ENCODE assay signal across 8 mouse cellular contexts in genomic region chr10:79649070-79649751, GRCm38 (mm10). TPM values are rescaled to one million over a fixed set of nuclear protein-coding genes. Genes with fewer than 3 reads are reported as not detected.
DNase-seq lines count a peak whose midpoint lies in the region; ATAC-seq lines count a peak whose summit lies in the region.

No protein-coding gene starts in this region.

- peak; percentile 70; the same call in 1 of the 2 replicates for ATAC-seq in intestine, embryonic 14.5 days (replicated peaks; ENCODE audit: low FRiP score, low TSS enrichment, low read depth)
- peak; percentile 50 for ATAC-seq in midbrain, embryonic 14.5 days (ENCODE audit: low FRiP score, low TSS enrichment)

- no peaks in the 10 kb centered on the region for H3K36me3 ChIP-seq in intestine, embryonic 14.5 days (ENCODE audit: control insufficient read depth, insufficient read depth, low read length)
- H3K36me3 ChIP-seq in midbrain, embryonic 14.5 days (ENCODE audit: control insufficient read depth, insufficient read depth, low read length) = no peaks in the 10 kb centered on the region

- no peak overlapping the region for H3K4me3 ChIP-seq in intestine, embryonic 14.5 days (ENCODE audit: low read depth, low read length)
- H3K4me3 ChIP-seq in midbrain, embryonic 14.5 days (replicated peaks; ENCODE audit: low read depth, low read length) = no peak overlapping the region

- no peak overlapping the region for H3K9ac ChIP-seq in intestine, embryonic 14.5 days (ENCODE audit: low read length)
- H3K9ac ChIP-seq in midbrain, embryonic 14.5 days (replicated peaks; ENCODE audit: low read length) = no peak overlapping the region

- H3K4me1 ChIP-seq in intestine, embryonic 14.5 days (replicated peaks; ENCODE audit: control insufficient read depth, insufficient read depth, low read length) = no peaks in the 10 kb centered on the region
- H3K4me1 ChIP-seq in midbrain, embryonic 14.5 days (ENCODE audit: control insufficient read depth, insufficient read depth, low read length) = peaks cover 5% of the 10 kb centered on the region; the same call in 1 of the 2 replicates

- intact Hi-C loops in left cerebral cortex, postnatal 25 days (cut with DNase I) = loop anchor here (1.0 kb wide), 1 partner anchor 54 kb away; no protein-coding TSS in a partner anchor

- H3K27ac ChIP-seq in intestine, embryonic 14.5 days (ENCODE audit: low read depth) = no peak overlapping the region
- no peak overlapping the region for H3K27ac ChIP-seq in midbrain, embryonic 14.5 days (replicated peaks; ENCODE audit: low read depth, low read length)

- no peak overlapping the region for H3K4me2 ChIP-seq in intestine, embryonic 14.5 days (ENCODE audit: low read length)
- no peak overlapping the region for H3K4me2 ChIP-seq in midbrain, embryonic 14.5 days (ENCODE audit: low read length)

- no peaks in the 10 kb centered on the region for H3K27me3 ChIP-seq in intestine, embryonic 14.5 days (replicated peaks; ENCODE audit: control insufficient read depth, insufficient read depth, low read length)
- H3K27me3 ChIP-seq in midbrain, embryonic 14.5 days (ENCODE audit: control insufficient read depth, insufficient read depth, low read length) = no peaks in the 10 kb centered on the region

- DNase-seq in ovary, postnatal 10 days (ENCODE audit: low spot score) = peak; percentile 42
- DNase-seq in ovary, adult 18-20 months (ENCODE audit: low spot score) = no peak
- peak; percentile 82 for DNase-seq in cerebellum, adult 9-10 months
- DNase-seq in frontal cortex, postnatal 25 days (ENCODE audit: low spot score in 2 of 2) = peak; percentile 65 to 66
- peak; percentile 85 for DNase-seq in intestine, embryonic 14.5 days (ENCODE audit: low spot score)
- peak; percentile 82 to 87 for DNase-seq in left cerebral cortex, postnatal 25 days (ENCODE audit: low spot score in 2 of 2)
- peak; percentile 89 for DNase-seq in midbrain, embryonic 14.5 days
- peak; percentile 42 to 74 for DNase-seq in spleen, postnatal 10 days (ENCODE audit: low spot score in 2 of 2)

- H3K9me3 ChIP-seq in intestine, embryonic 14.5 days (ENCODE audit: control insufficient read depth, low read length) = no peaks in the 10 kb centered on the region
- no peaks in the 10 kb centered on the region for H3K9me3 ChIP-seq in midbrain, embryonic 14.5 days (ENCODE audit: control insufficient read depth, low read length)

- WGBS in intestine, embryonic 14.5 days = 32% methylated on average over 7 of the region's 7 CpGs
- WGBS in midbrain, embryonic 14.5 days = 30% methylated on average over 7 of the region's 7 CpGs

RNA-seq across cellular contexts. Expression of gene Odf3l2, which starts 3.7 kb away (rescaled TPM):
- polyA plus RNA-seq in intestine, embryonic 14.5 days (2014; fragmentation: Nextera tagmentation; extraction: Ambion mirVana) = not detected in 2 replicates
- under 1 TPM; 0.34 to 0.57 TPM for total RNA-seq in left cerebral cortex, postnatal 25 days (2021)
- polyA plus RNA-seq in midbrain, embryonic 14.5 days (2014; fragmentation: Nextera tagmentation; extraction: Ambion mirVana) = 0.17 and 0.40 TPM in 2 replicates

RNA-seq across cellular contexts. Expression of gene Shc2, which starts 11.5 kb away (rescaled TPM):
- polyA plus RNA-seq in intestine, embryonic 14.5 days (2014; fragmentation: Nextera tagmentation; extraction: Ambion mirVana) = 8.1 and 8.4 TPM in 2 replicates
- total RNA-seq in left cerebral cortex, postnatal 25 days (2021) = 10 to 100 TPM; 42.2 to 44.4 TPM
- polyA plus RNA-seq in midbrain, embryonic 14.5 days (2014; fragmentation: Nextera tagmentation; extraction: Ambion mirVana) = 17.2 and 21.6 TPM in 2 replicates

RNA-seq across cellular contexts. Expression of gene Madcam1, which starts 15.1 kb away (rescaled TPM):
- polyA plus RNA-seq in intestine, embryonic 14.5 days (2014; fragmentation: Nextera tagmentation; extraction: Ambion mirVana) = 32.5 and 34.7 TPM in 2 replicates
- total RNA-seq in left cerebral cortex, postnatal 25 days (2021) = not detected
- 0.31 and 1.00 TPM in 2 replicates for polyA plus RNA-seq in midbrain, embryonic 14.5 days (2014; fragmentation: Nextera tagmentation; extraction: Ambion mirVana)

RNA-seq across cellular contexts. Expression of gene Tpgs1, which starts 20.0 kb away (rescaled TPM):
- 80.1 and 81.2 TPM in 2 replicates for polyA plus RNA-seq in intestine, embryonic 14.5 days (2014; fragmentation: Nextera tagmentation; extraction: Ambion mirVana)
- total RNA-seq in left cerebral cortex, postnatal 25 days (2021) = 10 to 100 TPM; 82.0 to 82.8 TPM
- 94.4 and 110 TPM in 2 replicates for polyA plus RNA-seq in midbrain, embryonic 14.5 days (2014; fragmentation: Nextera tagmentation; extraction: Ambion mirVana)

RNA-seq across cellular contexts. Expression of gene Cdc34, which starts 32.8 kb away (rescaled TPM):
- polyA plus RNA-seq in intestine, embryonic 14.5 days (2014; fragmentation: Nextera tagmentation; extraction: Ambion mirVana) = 129 and 145 TPM in 2 replicates
- 10 to 100 TPM; 75.9 to 78.0 TPM for total RNA-seq in left cerebral cortex, postnatal 25 days (2021)
- 80.4 and 94.9 TPM in 2 replicates for polyA plus RNA-seq in midbrain, embryonic 14.5 days (2014; fragmentation: Nextera tagmentation; extraction: Ambion mirVana)

Comparison
In these comparisons a context has a peak if more than half of its experiments do, and no peak if none do; other contexts are left out.
1. RNA of gene Madcam1, which starts 15.1 kb away (polyA plus RNA-seq): 32.5 to 34.7 TPM in intestine, embryonic 14.5 days; 0.31 to 1.00 TPM in midbrain, embryonic 14.5 days; every median in the first group is over 10 times any median in the second.